Mouse (Mus musculus): Measurements from ENCODE around the gene Ifnlr1.

DNA sequence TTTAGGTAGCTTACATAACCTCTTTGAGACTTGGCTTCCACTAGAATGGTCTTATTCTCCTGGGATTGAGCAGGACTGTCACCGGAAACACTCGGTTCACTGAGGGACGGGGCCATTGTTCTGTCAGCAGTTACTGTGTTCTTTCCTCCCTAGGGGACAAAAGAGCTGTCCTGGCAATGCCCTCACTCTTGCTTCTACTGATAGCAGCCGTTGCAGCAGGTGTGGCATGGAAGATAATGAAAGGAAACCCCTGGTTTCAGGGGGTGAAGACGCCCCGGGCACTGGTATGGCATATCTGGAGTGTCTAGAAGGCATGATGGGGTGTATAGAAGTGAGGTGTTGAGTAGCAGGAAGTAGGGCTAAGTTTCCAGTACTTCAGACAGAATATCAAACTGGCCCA is 17.9 kb downstream of the Ifnlr1 start:
- TF ChIP-seq CTCF (IDR thresholded peaks at IDR 0.05; ENCODE audit: control insufficient read depth, insufficient read depth, insufficient read length) (no peak), MAX (IDR thresholded peaks at IDR 0.05) (no peak), USF1 (IDR thresholded peaks at IDR 0.05; ENCODE audit: low read depth) (no peak), CEBPB (IDR thresholded peaks at IDR 0.05; ENCODE audit: low read depth) (no peak), MYOG (IDR thresholded peaks at IDR 0.05; ENCODE audit: control insufficient read depth, extremely low read depth, insufficient read length) (no peak)

All from C2C12 (cell line).